Mouse (Mus musculus) cortical plate, adult 2 months (tissue): ENCODE results near the gene Ppp2r1b. TPM values are rescaled to one million over a fixed set of nuclear protein-coding genes. Genes with fewer than 3 reads are reported as not detected.
"Not testable (repeated sequence)": the region's sequence is repeated elsewhere in the genome, so short reads cannot be mapped to it uniquely, and the experiment has no call there.

Source experiments
- H3K27ac ChIP-seq: fragments of 200-500 bp; 2 replicates; pipeline ENCODE4 v1.5.1; 2012; ENCODE audit warnings: low read length, control low read depth, inconsistent platforms; ENCODE audit not compliant: insufficient read depth
- H3K4me1 ChIP-seq: fragments of 200-500 bp; 2 replicates; pipeline ENCODE4 v1.6.1; 2011; ENCODE audit warnings: low read length; ENCODE audit not compliant: control insufficient read depth, insufficient read depth
- H3K4me3 ChIP-seq: fragments of 200-500 bp; 2 replicates; pipeline ENCODE4 v1.5.1; 2011; ENCODE audit warnings: mild to moderate bottlenecking, low read length, control low read depth; ENCODE audit not compliant: insufficient read depth
- CTCF ChIP-seq: fragments of 200-500 bp; IDR thresholded peaks from 2 replicates; pipeline ENCODE4 v1.5.1; 2011; ENCODE audit warnings: mild to moderate bottlenecking, control low read depth, low read length; ENCODE audit not compliant: insufficient read depth; ENCODE audit errors: extremely low read depth
- POLR2A ChIP-seq: fragments of 200-500 bp; IDR thresholded peaks from 2 replicates; pipeline ENCODE4 v1.6.1; 2011; ENCODE audit warnings: mild to moderate bottlenecking, low read length, control low read depth; ENCODE audit not compliant: insufficient read depth; ENCODE audit errors: extremely low read depth
- polyA plus RNA-seq: library from polyadenylated mRNA; depleted of rRNA; stranded (reverse); fragments of >200 nt; gene quantifications from 2 replicates; pipeline ENCODE4 v1.2.3, GENCODE M21; 2012

The Ppp2r1b gene
- polyA plus RNA-seq, 1 experiment, result 14.9 TPM

DNA sequence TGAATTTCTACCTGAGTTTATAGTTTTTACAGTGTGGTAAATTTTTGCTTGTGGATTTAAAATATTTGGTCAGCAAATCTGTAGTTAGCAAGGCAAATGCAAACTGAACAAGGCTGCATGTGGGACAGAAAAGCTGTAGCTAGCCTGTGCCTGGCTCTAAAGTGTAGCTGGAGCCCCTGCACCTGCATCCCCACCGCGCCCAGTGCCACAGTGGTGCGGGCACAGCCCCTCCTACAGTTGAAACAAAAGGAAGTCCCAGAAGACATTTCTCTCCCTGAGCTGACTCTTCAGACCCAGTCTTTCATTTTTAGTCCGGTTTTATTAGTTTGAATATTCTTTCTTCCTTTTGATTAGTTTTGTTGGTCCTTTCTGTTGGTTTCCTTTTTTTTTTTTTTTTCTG, 29.4 kb upstream of the Ppp2r1b start:
- no peak for TF ChIP-seq POLR2A
- TF ChIP-seq CTCF, result no peak

DNA sequence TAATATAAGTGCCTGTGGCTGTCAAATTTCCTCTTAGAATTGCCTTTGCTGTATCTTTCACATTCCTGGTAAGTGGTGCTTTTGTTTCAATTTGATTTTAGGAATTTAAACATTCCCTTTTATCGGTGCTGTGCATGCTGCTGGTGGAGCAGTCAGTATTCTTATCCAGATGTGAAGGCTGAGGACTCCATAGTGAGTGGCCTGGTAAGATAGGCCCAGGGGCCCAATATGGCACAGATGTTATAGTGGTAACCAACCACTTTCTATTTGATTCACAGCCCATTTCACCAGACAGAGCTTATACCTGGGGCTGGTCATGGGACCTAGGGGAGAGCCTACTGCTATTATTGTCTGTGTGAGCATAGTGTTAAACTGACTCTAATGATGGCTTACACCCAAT, 28.6 kb upstream of the Ppp2r1b start:
- H3K4me1 ChIP-seq, result peaks cover 5% of the 10 kb centered on the region; the same call in 1 of the 2 replicates
- no peak overlapping the region for H3K4me3 ChIP-seq
- H3K27ac ChIP-seq, result no peak overlapping the region
- TF ChIP-seq POLR2A, result no peak
- TF ChIP-seq CTCF, result no peak

More for the DNA sequence above, 29.4 kb upstream of the Ppp2r1b start:
- peaks cover 5% of the 10 kb centered on the region; the same call in 1 of the 2 replicates for H3K4me1 ChIP-seq
- H3K4me3 ChIP-seq, result no peak overlapping the region
- no peak overlapping the region for H3K27ac ChIP-seq

DNA sequence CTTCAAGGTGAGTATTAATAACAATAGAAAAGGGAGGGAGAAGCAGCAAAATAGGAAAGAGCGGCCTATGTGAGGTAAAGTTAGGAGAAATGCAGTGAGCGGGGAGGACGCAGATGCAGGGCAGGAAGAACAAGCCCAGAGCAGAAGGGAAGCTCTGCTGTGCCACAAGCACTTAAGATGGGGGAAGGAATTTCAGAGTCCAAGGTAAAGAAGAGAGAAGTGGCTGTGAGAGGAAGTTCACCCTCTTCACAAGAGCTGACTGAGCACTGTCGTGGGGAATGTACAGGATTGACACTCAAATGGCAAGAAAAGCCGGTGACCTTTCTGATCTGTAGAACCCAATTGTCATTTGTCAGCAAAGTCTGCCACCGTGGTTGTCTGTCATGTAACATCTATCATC, 27.1 kb upstream of the Ppp2r1b start:
- H3K27ac ChIP-seq, result no peak overlapping the region
- H3K4me3 ChIP-seq, result no peak overlapping the region
- TF ChIP-seq CTCF (no peak), POLR2A (no peak)
- peaks cover 7% of the 10 kb centered on the region for H3K4me1 ChIP-seq

DNA sequence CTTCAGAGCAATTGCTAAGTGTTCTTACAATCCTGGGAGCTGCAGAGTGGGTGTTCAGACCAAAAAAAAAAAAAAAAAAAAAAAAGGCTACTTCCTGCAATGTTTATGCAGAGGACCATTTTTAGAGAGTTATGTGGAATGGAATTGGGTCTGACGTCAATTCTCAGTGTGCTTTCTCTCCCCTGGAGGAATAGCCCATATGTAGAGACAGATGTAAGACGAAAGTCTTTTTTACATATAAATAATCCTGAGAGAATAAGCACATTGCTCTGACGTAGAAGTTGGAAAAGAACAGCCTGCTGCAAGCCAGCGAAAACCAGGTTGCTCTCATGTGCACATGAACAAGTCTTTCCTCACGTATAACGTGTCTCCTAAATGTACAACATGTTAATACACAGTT, 25.4 kb upstream of the Ppp2r1b start:
- Histone ChIP-seq H3K4me1 (peaks cover 7% of the 10 kb centered on the region), H3K4me3 (no peak overlapping the region), H3K27ac (peak overlapping the region; percentile 9; the same call in 1 of the 2 replicates)
- TF ChIP-seq CTCF (no peak), POLR2A (no peak)

DNA sequence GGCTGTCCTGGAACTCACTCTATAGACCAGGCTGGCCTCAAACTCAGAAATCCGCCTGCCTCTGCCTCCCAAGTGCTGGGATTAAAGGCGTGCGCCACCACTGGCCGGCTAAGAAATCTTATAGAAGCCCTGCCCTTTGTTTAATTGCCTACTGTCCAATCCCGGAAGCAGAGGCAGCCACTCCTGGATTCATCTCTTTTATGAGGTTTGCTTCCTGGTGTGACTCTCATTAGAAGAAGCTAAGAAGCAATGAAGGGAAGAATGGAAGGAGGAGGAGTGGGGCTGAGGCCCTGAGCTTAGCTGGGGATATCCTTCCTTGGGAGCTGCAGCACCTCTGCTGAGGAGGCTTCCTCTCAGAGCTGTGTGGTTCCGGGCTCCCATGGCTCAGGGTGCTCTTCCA, 23.4 kb upstream of the Ppp2r1b start:
- TF ChIP-seq POLR2A (no peak), CTCF (no peak)
- Histone ChIP-seq H3K4me1 (peaks cover 7% of the 10 kb centered on the region), H3K4me3 (no peak overlapping the region)

GRCm38 (mm10) chr9:50822216-50822615, 22.9 kb upstream of the Ppp2r1b start:
- TF ChIP-seq POLR2A, result no peak
- TF ChIP-seq CTCF, result no peak
- peaks cover 7% of the 10 kb centered on the region for H3K4me1 ChIP-seq
- no peak overlapping the region for H3K27ac ChIP-seq
- no peak overlapping the region for H3K4me3 ChIP-seq

More for the DNA sequence above, 23.4 kb upstream of the Ppp2r1b start:
- no peak overlapping the region for H3K27ac ChIP-seq

DNA sequence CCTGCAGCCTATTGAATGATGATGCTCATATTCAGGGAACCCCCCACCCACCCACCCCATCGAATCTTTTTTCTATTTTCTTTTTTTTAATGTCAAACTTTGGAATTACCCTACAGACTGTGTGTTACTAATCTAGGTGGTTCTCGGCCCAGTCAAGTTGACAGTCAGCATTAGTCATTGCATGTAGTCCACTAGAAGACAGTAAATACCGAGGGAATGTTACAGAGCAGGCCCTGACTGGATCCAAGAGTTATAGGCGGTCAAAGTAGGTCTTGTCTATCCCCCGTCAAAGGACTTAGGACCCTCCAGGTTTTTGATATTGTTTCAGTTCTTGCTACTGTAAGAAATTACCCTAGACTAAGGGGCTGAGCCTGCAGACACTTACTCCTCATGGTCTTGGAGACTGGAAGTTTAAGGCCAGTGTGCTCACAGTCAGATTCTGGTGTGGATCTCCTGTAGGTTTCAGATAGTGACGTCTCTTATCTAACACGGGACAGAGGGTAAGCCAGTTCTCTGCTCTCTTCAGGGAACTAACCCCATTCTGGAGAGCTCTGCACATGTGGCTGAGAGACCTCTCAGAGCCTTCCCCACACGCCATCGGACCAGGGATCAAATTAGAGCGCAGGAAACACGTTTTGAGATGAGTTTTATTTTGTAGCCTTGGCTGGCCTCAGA, 21.2 kb upstream of the Ppp2r1b start:
- Histone ChIP-seq H3K27ac (no peak overlapping the region), H3K4me3 (no peak overlapping the region), H3K4me1 (peaks cover 7% of the 10 kb centered on the region)
- TF ChIP-seq POLR2A (no peak), CTCF (no peak)

GRCm38 (mm10) chr9:50831514-50831913, 13.6 kb upstream of the Ppp2r1b start:
- Histone ChIP-seq H3K4me3 (no peak overlapping the region), H3K27ac (no peak overlapping the region), H3K4me1 (no peaks in the 10 kb centered on the region)
- no peak for TF ChIP-seq POLR2A
- TF ChIP-seq CTCF, result no peak

DNA sequence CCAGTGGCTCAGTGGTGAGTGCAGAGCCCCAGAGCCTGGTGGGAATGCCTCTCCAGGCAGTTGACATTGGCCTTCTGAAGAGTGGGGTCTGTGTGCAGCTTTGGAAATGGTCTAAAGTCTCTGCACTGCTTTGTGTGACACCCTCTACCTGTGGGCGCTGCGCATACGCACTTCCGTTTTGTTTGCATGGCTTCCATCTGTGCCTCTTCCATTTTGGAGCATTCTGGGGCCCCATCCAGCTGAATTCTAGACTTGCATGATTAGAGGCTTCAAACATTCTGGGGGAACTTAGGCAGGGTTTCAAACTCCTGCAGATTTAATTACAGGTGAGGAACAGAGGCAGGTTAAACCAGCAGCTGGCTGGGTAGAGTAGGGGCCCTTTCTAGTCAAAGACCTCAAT, 12.9 kb upstream of the Ppp2r1b start:
- Histone ChIP-seq H3K27ac (no peak overlapping the region), H3K4me1 (no peaks in the 10 kb centered on the region), H3K4me3 (no peak overlapping the region)
- TF ChIP-seq POLR2A, result no peak

DNA sequence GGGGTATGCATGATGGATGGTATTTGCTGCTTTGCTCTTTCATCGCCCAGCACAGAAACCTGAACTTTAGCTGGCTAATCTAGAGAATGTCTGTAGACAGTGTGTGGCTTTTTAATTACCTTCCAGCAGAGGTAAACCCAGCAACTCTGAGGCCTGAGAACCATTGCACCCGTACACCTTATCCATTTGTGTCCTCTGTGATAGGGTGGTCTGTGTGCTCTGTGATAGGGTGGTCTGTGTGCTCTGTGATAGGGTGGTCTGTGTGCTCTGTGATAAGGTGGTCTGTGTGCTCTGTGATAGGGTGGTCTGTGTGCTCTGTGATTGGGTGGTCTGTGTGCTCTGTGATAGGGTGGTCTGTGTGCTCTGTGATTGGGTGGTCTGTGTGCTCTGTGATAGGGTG, 12.5 kb upstream of the Ppp2r1b start:
- not testable (repeated sequence) for H3K4me1 ChIP-seq, H3K4me3 ChIP-seq, H3K27ac ChIP-seq

GRCm38 (mm10) chr9:50833786-50834185, 11.3 kb upstream of the Ppp2r1b start:
- Histone ChIP-seq H3K4me1 (no peaks in the 10 kb centered on the region), H3K4me3 (no peak overlapping the region), H3K27ac (no peak overlapping the region)
- TF ChIP-seq CTCF, result no peak
